Mouse (Mus musculus) CH12.LX (cell line): ENCODE results near the gene Bmp8a. TPM values are rescaled to one million over a fixed set of nuclear protein-coding genes. Genes with fewer than 3 reads are reported as not detected.

Experiments used
- DNase-seq: peaks from one replicate; pipeline ENCODE4 v3.0.0-alpha.2; 2013; ENCODE audit errors: extremely low read depth
- H3K27ac ChIP-seq: 2 replicates; pipeline ENCODE4 v1.5.1; 2012; ENCODE audit warnings: low read depth, mild to moderate bottlenecking, control low read depth, moderate library complexity; ENCODE audit not compliant: insufficient read depth
- H3K27me3 ChIP-seq: replicated peaks from 2 replicates; pipeline ENCODE3; 2012; ENCODE audit warnings: inconsistent platforms
- H3K36me3 ChIP-seq, 2 experiments: replicated peaks in 1 of 2; 2 replicates each; pipeline versions ENCODE3 to v1.6.1; 2012; ENCODE audit warnings: inconsistent platforms in 1 of 2, low read length in 1 of 2, mild to moderate bottlenecking in 1 of 2, mixed read lengths in 1 of 2, moderate library complexity in 1 of 2; ENCODE audit not compliant: control insufficient read depth in 1 of 2, insufficient read depth in 1 of 2
- H3K4me1 ChIP-seq, 2 experiments: 2 replicates each; pipeline ENCODE4 v1.6.1; 2012; ENCODE audit warnings: inconsistent platforms in 1 of 2, moderate library complexity in 1 of 2; ENCODE audit not compliant: insufficient read depth in 2 of 2, control insufficient read depth in 1 of 2
- H3K4me2 ChIP-seq: 2 replicates; pipeline ENCODE4 v1.6.1; 2012; ENCODE audit warnings: low read depth, mild to moderate bottlenecking, control low read depth; ENCODE audit not compliant: poor library complexity, insufficient read depth, severe bottlenecking
- H3K4me3 ChIP-seq, 3 experiments: fragments of 150-350 bp in 1 of 3; sonication (generic) in 1 of 3; replicated peaks in 1 of 3; 2 replicates each; pipeline versions ENCODE3 to v1.5.1; 2011 to 2012; ENCODE audit warnings: low read depth in 2 of 3, low read length in 2 of 3, mild to moderate bottlenecking in 2 of 3, moderate library complexity in 2 of 3, control low read depth in 1 of 3, improper control_type of control experiment in 1 of 3, inconsistent platforms in 1 of 3, mixed read lengths in 1 of 3; ENCODE audit not compliant: poor library complexity in 1 of 3
- H3K79me2 ChIP-seq: replicated peaks from 2 replicates; pipeline ENCODE4 v1.6.1; 2012; ENCODE audit warnings: mild to moderate bottlenecking, moderate library complexity; ENCODE audit not compliant: control insufficient read depth, poor library complexity, insufficient read depth, severe bottlenecking; ENCODE audit errors: extremely low read depth
- H3K9ac ChIP-seq: 2 replicates; pipeline ENCODE4 v1.6.1; 2012; ENCODE audit warnings: low read depth, mild to moderate bottlenecking, control low read depth, moderate library complexity; ENCODE audit not compliant: insufficient read depth
- H3K9me3 ChIP-seq: replicated peaks from 2 replicates; pipeline ENCODE3; 2012; ENCODE audit warnings: low read length, inconsistent platforms, mixed read lengths
- BHLHE40 ChIP-seq: IDR thresholded peaks from 2 replicates; pipeline ENCODE4 v1.6.1; 2011; ENCODE audit warnings: mild to moderate bottlenecking, low read depth, low read length, improper control_type of control experiment
- CHD1 ChIP-seq: IDR thresholded peaks from 2 replicates; pipeline ENCODE4 v1.6.1; 2012; ENCODE audit warnings: low read depth, low read length, improper control_type of control experiment, inconsistent platforms
- CHD2 ChIP-seq: IDR thresholded peaks from 2 replicates; pipeline ENCODE4 v1.6.1; 2011; ENCODE audit warnings: low read length, improper control_type of control experiment
- CTCF ChIP-seq, 2 experiments: IDR thresholded peaks in 1 of 2; conservative IDR thresholded peaks in 1 of 2; 2 replicates each; pipeline ENCODE4 v1.5.1; 2011 to 2012; ENCODE audit warnings: low read depth in 2 of 2, low read length in 2 of 2, improper control_type of control experiment in 1 of 2, inconsistent platforms in 1 of 2, mild to moderate bottlenecking in 1 of 2, moderate library complexity in 1 of 2
- E2F4 ChIP-seq: IDR thresholded peaks from 2 replicates; pipeline ENCODE4 v1.6.1; 2011; ENCODE audit warnings: low read depth, low read length, improper control_type of control experiment; ENCODE audit not compliant: insufficient replicate concordance
- ELF1 ChIP-seq: IDR thresholded peaks from 2 replicates; pipeline ENCODE4 v1.6.1; 2014; ENCODE audit warnings: low read depth, mild to moderate bottlenecking, inconsistent platforms, low read length, improper control_type of control experiment
- EP300 ChIP-seq: IDR thresholded peaks from 2 replicates; pipeline ENCODE4 v1.6.1; 2011; ENCODE audit warnings: low read length, improper control_type of control experiment
- ETS1 ChIP-seq: conservative IDR thresholded peaks from 2 replicates; pipeline ENCODE4 v1.6.1; 2012; ENCODE audit warnings: low read depth, mild to moderate bottlenecking, inconsistent platforms, low read length, improper control_type of control experiment, moderate library complexity
- HCFC1 ChIP-seq: IDR thresholded peaks from 2 replicates; pipeline ENCODE4 v1.6.1; 2012; ENCODE audit warnings: low read depth, mild to moderate bottlenecking, inconsistent platforms, low read length, improper control_type of control experiment
- JUN ChIP-seq: IDR thresholded peaks from 2 replicates; pipeline ENCODE4 v1.6.1; 2011; ENCODE audit warnings: low read depth, mild to moderate bottlenecking, low read length, improper control_type of control experiment, moderate library complexity; ENCODE audit not compliant: insufficient read depth
- JUND ChIP-seq: conservative IDR thresholded peaks from 2 replicates; pipeline ENCODE4 v1.6.1; 2011; ENCODE audit warnings: low read depth, low read length, improper control_type of control experiment
- KAT2A ChIP-seq: IDR thresholded peaks from 2 replicates; pipeline ENCODE4 v1.6.1; 2012; ENCODE audit warnings: low read length, improper control_type of control experiment, inconsistent platforms; ENCODE audit not compliant: insufficient replicate concordance
- MAFK ChIP-seq: IDR thresholded peaks from 2 replicates; pipeline ENCODE4 v1.6.1; 2011; ENCODE audit warnings: low read length, improper control_type of control experiment; ENCODE audit not compliant: insufficient replicate concordance
- MAX ChIP-seq: IDR thresholded peaks from 2 replicates; pipeline ENCODE4 v1.6.1; 2011; ENCODE audit warnings: low read length, improper control_type of control experiment
- MAZ ChIP-seq: IDR thresholded peaks from 2 replicates; pipeline ENCODE4 v1.6.1; 2012; ENCODE audit warnings: low read depth, mild to moderate bottlenecking, inconsistent platforms, low read length, improper control_type of control experiment, moderate library complexity
- MEF2A ChIP-seq: IDR thresholded peaks from 2 replicates; pipeline ENCODE4 v1.6.1; 2014; ENCODE audit warnings: low read depth, mild to moderate bottlenecking, inconsistent platforms, low read length, improper control_type of control experiment, borderline replicate concordance
- MXI1 ChIP-seq: IDR thresholded peaks from 2 replicates; pipeline ENCODE4 v1.6.1; 2011; ENCODE audit warnings: mild to moderate bottlenecking, low read depth, low read length, improper control_type of control experiment
- MYC ChIP-seq: IDR thresholded peaks from 2 replicates; pipeline ENCODE4 v1.6.1; 2011; ENCODE audit warnings: low read depth, mild to moderate bottlenecking, improper control_type of control experiment, low read length
- POLR2A ChIP-seq: IDR thresholded peaks from 2 replicates; pipeline ENCODE4 v1.6.1; 2011; ENCODE audit warnings: low read depth, mild to moderate bottlenecking, improper control_type of control experiment, low read length
- RAD21 ChIP-seq: IDR thresholded peaks from 2 replicates; pipeline ENCODE4 v1.6.1; 2011; ENCODE audit warnings: low read depth, mild to moderate bottlenecking, low read length, improper control_type of control experiment, moderate library complexity
- RCOR1 ChIP-seq: conservative IDR thresholded peaks from 2 replicates; pipeline ENCODE4 v1.6.1; 2012; ENCODE audit warnings: low read depth, mild to moderate bottlenecking, inconsistent platforms, low read length, improper control_type of control experiment
- SIN3A ChIP-seq: IDR thresholded peaks from 2 replicates; pipeline ENCODE4 v1.6.1; 2012; ENCODE audit warnings: low read length, improper control_type of control experiment, inconsistent platforms
- SMC3 ChIP-seq: IDR thresholded peaks from 2 replicates; pipeline ENCODE4 v1.6.1; 2011; ENCODE audit warnings: low read depth, low read length, improper control_type of control experiment
- USF1 ChIP-seq: IDR thresholded peaks from 2 replicates; pipeline ENCODE4 v1.6.1; 2014; ENCODE audit warnings: low read depth, mild to moderate bottlenecking, inconsistent platforms, low read length, improper control_type of control experiment
- USF2 ChIP-seq: conservative IDR thresholded peaks from 2 replicates; pipeline ENCODE4 v1.6.1; 2011; ENCODE audit warnings: low read depth, low read length, improper control_type of control experiment
- ZC3H11A ChIP-seq: IDR thresholded peaks from 2 replicates; pipeline ENCODE4 v1.6.1; 2012; ENCODE audit warnings: low read depth, mild to moderate bottlenecking, inconsistent platforms, low read length, improper control_type of control experiment
- ZMIZ1 ChIP-seq: IDR thresholded peaks from 2 replicates; pipeline ENCODE4 v1.6.1; 2012; ENCODE audit warnings: low read depth, mild to moderate bottlenecking, inconsistent platforms, low read length, improper control_type of control experiment
- ZNF384 ChIP-seq: IDR thresholded peaks from 2 replicates; pipeline ENCODE4 v1.6.1; 2012; ENCODE audit warnings: low read depth, low read length, improper control_type of control experiment, inconsistent platforms
- dilution Hi-C: fragments of 300-500 bp; cut with MboI; formaldehyde crosslinking; loops from 2 replicates; pipeline ENCODE4 v1.14.3; 2020; ENCODE audit warnings: low sequenced_read_pairs; ENCODE audit not compliant: extremely low pct_unique_long_range_greater_than_20kb, extremely low pct_ligation_motif_present
- in situ Hi-C: fragments of 300-500 bp; cut with MboI; formaldehyde crosslinking; loops from 3 replicates; pipeline ENCODE4 v1.14.3; 2019; ENCODE audit warnings: low sequenced_read_pairs, low pct_ligation_motif_present, low pct_unique_long_range_greater_than_20kb, mixed read lengths
- polyA plus RNA-seq: library from polyadenylated mRNA; unstranded; fragments of >175 nt; gene quantifications from 2 replicates; pipeline ENCODE4 v1.2.1, GENCODE M21; 2012; ENCODE audit warnings: low read depth; ENCODE audit not compliant: insufficient read length
- total RNA-seq, 2 experiments: library from RNA; depleted of rRNA; stranded (reverse); fragments of 300-350 nt in 1 of 2; fragments of >200 nt in 1 of 2; gene quantifications; 2 replicates each; pipeline ENCODE4 v1.2.3; 2012 to 2014

The Bmp8a gene
- total and polyA plus RNA-seq, 3 experiments, result 0.30 to 0.76 (median 0.68) TPM

DNA sequence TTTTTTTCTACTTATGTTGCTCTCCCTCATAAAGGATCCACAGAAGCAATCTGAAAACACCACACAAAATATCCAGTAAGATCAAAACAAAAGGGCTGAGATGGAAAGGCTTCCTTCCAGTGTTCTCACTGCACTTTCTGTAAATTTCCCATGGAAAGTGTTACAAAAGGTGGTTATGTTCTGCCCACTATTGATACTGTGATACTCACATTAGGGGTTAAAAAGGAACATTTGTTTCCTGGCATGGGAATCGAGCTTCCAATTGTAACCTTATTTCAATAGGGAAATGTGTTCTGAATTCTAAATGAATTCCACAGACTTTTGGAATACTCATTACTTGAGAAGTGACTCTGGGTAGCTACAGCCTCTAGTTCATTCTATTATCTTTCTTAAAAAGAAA is 42.0 kb upstream of the Bmp8a start:
- no peak overlapping the region for H3K9ac ChIP-seq
- dilution Hi-C loops, result no loop called here
- H3K4me1 ChIP-seq, result peaks cover under 1 to 5% of the 10 kb centered on the region in 2 experiments; a peak in 3 of 4 replicates
- no peaks in the 10 kb centered on the region for H3K27me3 ChIP-seq
- no peak overlapping the region for H3K4me3 ChIP-seq
- H3K36me3 ChIP-seq, result peaks cover 57 to 91% of the 10 kb centered on the region in 2 experiments
- H3K9me3 ChIP-seq, result no peaks in the 10 kb centered on the region
- DNase-seq, result no peak
- no peak overlapping the region for H3K27ac ChIP-seq
- H3K4me2 ChIP-seq, result no peak overlapping the region
- no peaks in the 10 kb centered on the region for H3K79me2 ChIP-seq
- TF ChIP-seq BHLHE40 (no peak), ETS1 (no peak), MAX (no peak), USF2 (no peak), JUN (no peak), EP300 (no peak), CHD2 (no peak), JUND (no peak), CHD1 (no peak), RAD21 (no peak), MAZ (no peak), CTCF (conservative IDR thresholded peaks at IDR 0.05 in 1 of 2, IDR thresholded peaks at IDR 0.05 in 1 of 2; ENCODE audit: low read depth in 2 of 2, low read length in 2 of 2) (no peak), MXI1 (no peak), MAFK (no peak)
- in situ Hi-C loops, result no loop called here

DNA sequence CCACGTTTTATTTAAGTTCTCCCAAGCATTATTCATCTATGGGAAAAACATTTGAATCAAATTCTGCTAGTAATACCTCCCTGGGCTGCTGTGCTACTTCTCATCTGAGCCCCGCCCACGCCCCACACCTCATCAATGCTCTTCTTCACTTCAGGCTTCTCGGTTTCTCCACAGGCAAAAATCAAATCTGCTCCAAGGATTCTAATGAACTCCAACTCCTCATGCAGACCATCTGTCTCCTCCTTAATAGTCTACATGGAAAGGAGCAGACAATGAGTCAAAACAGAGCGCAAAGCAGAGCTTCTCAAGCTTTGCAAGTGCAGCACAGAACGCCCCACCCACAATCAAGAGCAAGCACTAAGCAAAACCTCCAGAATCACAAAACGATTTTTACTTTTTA is 40.1 kb upstream of the Bmp8a start:
- dilution Hi-C loops, result no loop called here
- TF ChIP-seq ETS1 (no peak), ZMIZ1 (no peak), E2F4 (no peak), SMC3 (no peak), RCOR1 (no peak), ZC3H11A (no peak), CHD1 (no peak), POLR2A (no peak), ZNF384 (no peak), MAZ (no peak), EP300 (no peak), MYC (no peak), KAT2A (no peak), ELF1 (no peak), SIN3A (no peak), MEF2A (no peak), USF1 (no peak), USF2 (no peak), HCFC1 (no peak), MAFK (no peak)
- Histone ChIP-seq H3K79me2 (no peaks in the 10 kb centered on the region), H3K9ac (no peak overlapping the region), H3K4me2 (no peak overlapping the region), H3K4me3 (no peak overlapping the region), H3K27ac (no peak overlapping the region), H3K27me3 (no peaks in the 10 kb centered on the region), H3K36me3 (peaks cover 61 to 88% of the 10 kb centered on the region in 2 experiments), H3K9me3 (no peaks in the 10 kb centered on the region), H3K4me1 (no peaks in the 10 kb centered on the region)
- no peak for DNase-seq
- in situ Hi-C loops, result no loop called here
